Mouse (Mus musculus): Measurements from ENCODE around the gene Rab11fip4. TPM values are rescaled to one million over a fixed set of nuclear protein-coding genes. Genes with fewer than 3 reads are reported as not detected.

The Rab11fip4 gene
- total and polyA plus RNA-seq, 2 experiments from 2014 or later, result 19.9 to 68.3 TPM

DNA sequence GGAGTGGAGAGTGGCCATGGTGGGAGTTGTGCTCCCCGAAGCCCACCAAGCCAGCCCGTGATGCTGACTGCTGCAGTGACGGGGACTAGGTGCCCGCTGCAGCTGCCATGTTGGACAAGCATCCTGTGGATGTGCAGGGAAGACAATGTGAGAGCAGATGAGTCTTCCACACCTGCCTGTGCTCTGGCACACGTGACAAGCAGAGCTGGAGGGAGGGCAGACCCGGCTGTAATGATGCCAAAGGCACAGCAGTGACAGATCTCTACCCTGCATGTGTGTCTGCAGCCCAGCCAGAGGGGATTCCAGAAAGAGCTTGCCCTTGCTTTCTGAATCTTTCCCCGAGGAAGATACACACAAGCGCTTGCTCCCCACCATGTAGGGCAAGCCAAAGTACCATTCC is 27.0 kb downstream of the Rab11fip4 start:
- 84% methylated on average over 8 of the region's 8 CpGs for WGBS
- Histone ChIP-seq H3K4me2 (ENCODE audit: low read depth, low read length, poor library complexity, severe bottlenecking) (no peak overlapping the region), H3K9ac (replicated peaks; ENCODE audit: low read length, poor library complexity, severe bottlenecking) (no peak overlapping the region), H3K9me3 (ENCODE audit: low read length) (no peaks in the 10 kb centered on the region), H3K27me3 (ENCODE audit: insufficient read depth, low read length) (no peaks in the 10 kb centered on the region), H3K27ac (ENCODE audit: low read depth, low read length) (no peak overlapping the region), H3K4me1 (ENCODE audit: insufficient read depth, low read length) (no peaks in the 10 kb centered on the region), H3K36me3 (ENCODE audit: insufficient read depth, low read length) (peaks cover 23% of the 10 kb centered on the region), H3K4me3 (ENCODE audit: low read depth, low read length) (no peak overlapping the region)
- TF ChIP-seq CTCF (IDR thresholded peaks at IDR 0.05), result no peak
- ATAC-seq (ENCODE audit: low FRiP score) (no peak), DNase-seq (ENCODE audit: low spot score) (peak; percentile 33)

DNA sequence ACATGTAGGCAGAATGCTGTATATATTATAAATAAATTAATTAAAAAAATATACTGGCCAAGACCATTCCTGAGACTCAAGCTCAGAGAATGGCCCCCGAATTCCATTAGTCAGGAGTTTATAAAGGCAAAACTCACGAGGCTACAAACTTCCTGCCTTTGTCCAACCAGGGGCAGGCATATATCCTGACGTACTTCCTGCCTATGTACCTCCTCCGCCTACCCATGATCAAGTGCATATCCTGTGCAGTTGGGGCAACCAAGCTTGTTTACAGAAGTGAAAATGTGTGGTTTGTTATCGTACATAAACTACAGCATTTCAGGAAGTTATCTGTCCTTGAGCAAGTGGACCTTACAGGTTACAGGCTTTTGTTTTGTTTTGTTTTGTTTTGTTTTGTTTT is 32.0 kb downstream of the Rab11fip4 start:
- 87% methylated on average over 5 of the region's 5 CpGs for WGBS
- H3K27me3 ChIP-seq (ENCODE audit: insufficient read depth, low read length), result no peaks in the 10 kb centered on the region

GRCm38 (mm10) chr11:79624801-79625302 is 33.8 kb downstream of the Rab11fip4 start:
- peaks cover 31% of the 10 kb centered on the region for H3K36me3 ChIP-seq (ENCODE audit: insufficient read depth, low read length)
- no peaks in the 10 kb centered on the region for H3K4me1 ChIP-seq (ENCODE audit: insufficient read depth, low read length)
- peak; percentile 83 for TF ChIP-seq CTCF (IDR thresholded peaks at IDR 0.05)
- H3K4me3 ChIP-seq (ENCODE audit: low read depth, low read length), result no peak overlapping the region
- 18% methylated on average over 4 of the region's 4 CpGs for WGBS
- no peaks in the 10 kb centered on the region for H3K9me3 ChIP-seq (ENCODE audit: low read length)
- H3K4me2 ChIP-seq (ENCODE audit: low read depth, low read length, poor library complexity, severe bottlenecking), result no peak overlapping the region
- no peak overlapping the region for H3K27ac ChIP-seq (ENCODE audit: low read depth, low read length)
- no peaks in the 10 kb centered on the region for H3K27me3 ChIP-seq (ENCODE audit: insufficient read depth, low read length)
- H3K9ac ChIP-seq (replicated peaks; ENCODE audit: low read length, poor library complexity, severe bottlenecking), result no peak overlapping the region
- DNase-seq (ENCODE audit: low spot score), result peak; percentile 74
- ATAC-seq (ENCODE audit: low FRiP score), result 0 out of 2 replicates have a peak, but pooled peaks have one; percentile 13

More for the DNA sequence above, 32.0 kb downstream of the Rab11fip4 start:
- no peaks in the 10 kb centered on the region for H3K9me3 ChIP-seq (ENCODE audit: low read length)
- no peak for DNase-seq (ENCODE audit: low spot score)
- no peak overlapping the region for H3K4me3 ChIP-seq (ENCODE audit: low read depth, low read length)
- peaks cover 26% of the 10 kb centered on the region for H3K36me3 ChIP-seq (ENCODE audit: insufficient read depth, low read length)
- TF ChIP-seq CTCF (IDR thresholded peaks at IDR 0.05), result no peak
- H3K27ac ChIP-seq (ENCODE audit: low read depth, low read length), result no peak overlapping the region
- H3K4me1 ChIP-seq (ENCODE audit: insufficient read depth, low read length), result no peaks in the 10 kb centered on the region
- H3K4me2 ChIP-seq (ENCODE audit: low read depth, low read length, poor library complexity, severe bottlenecking), result no peak overlapping the region
- H3K9ac ChIP-seq (replicated peaks; ENCODE audit: low read length, poor library complexity, severe bottlenecking), result no peak overlapping the region
- ATAC-seq (ENCODE audit: low FRiP score), result no peak

GRCm38 (mm10) chr11:79628716-79629115 is 37.7 kb downstream of the Rab11fip4 start:
- WGBS, result 77% methylated on average over 3 of the region's 3 CpGs
- DNase-seq (ENCODE audit: low spot score) (no peak), ATAC-seq (ENCODE audit: low FRiP score) (no peak)
- no peaks in the 10 kb centered on the region for H3K9me3 ChIP-seq (ENCODE audit: low read length)
- no peak overlapping the region for H3K4me2 ChIP-seq (ENCODE audit: low read depth, low read length, poor library complexity, severe bottlenecking)
- H3K4me3 ChIP-seq (ENCODE audit: low read depth, low read length), result no peak overlapping the region
- H3K9ac ChIP-seq (replicated peaks; ENCODE audit: low read length, poor library complexity, severe bottlenecking), result no peak overlapping the region
- H3K27me3 ChIP-seq (ENCODE audit: insufficient read depth, low read length), result no peaks in the 10 kb centered on the region
- H3K36me3 ChIP-seq (ENCODE audit: insufficient read depth, low read length), result peaks cover 14% of the 10 kb centered on the region
- no peaks in the 10 kb centered on the region for H3K4me1 ChIP-seq (ENCODE audit: insufficient read depth, low read length)
- peak; percentile 51 for TF ChIP-seq CTCF (IDR thresholded peaks at IDR 0.05)
- H3K27ac ChIP-seq (ENCODE audit: low read depth, low read length), result no peak overlapping the region

DNA sequence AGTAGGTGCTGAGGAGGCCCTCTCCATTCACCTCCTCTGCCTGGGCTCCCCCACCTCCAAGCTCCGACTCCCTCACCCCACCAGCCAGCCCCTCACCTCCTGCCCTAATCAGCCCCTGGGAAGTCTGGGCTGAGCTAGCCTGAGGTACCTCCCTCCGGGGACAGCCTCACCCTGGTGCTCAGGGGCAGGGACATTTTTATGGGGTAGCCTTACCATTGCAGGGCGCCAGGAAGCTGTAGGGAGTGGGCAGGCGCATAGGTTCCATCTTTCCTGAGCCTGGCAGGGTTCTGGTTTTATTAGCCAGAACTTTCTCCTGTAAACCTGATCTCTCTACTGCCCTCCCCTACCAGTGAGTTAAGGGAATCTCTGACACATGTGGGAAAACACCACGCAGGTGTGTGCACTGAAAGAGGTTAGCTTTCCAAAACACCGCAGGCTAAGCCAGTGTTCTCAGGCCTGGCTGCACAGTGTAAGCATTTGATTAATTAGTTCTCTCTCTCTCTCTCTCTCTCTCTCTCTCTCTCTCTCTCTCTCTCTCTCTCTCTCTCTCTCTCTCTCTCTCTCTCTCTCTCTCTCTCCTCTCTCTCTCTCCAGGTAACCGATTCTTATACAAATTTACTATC is 38.9 kb downstream of the Rab11fip4 start:
- H3K27me3 ChIP-seq (ENCODE audit: insufficient read depth, low read length), result no peaks in the 10 kb centered on the region

DNA sequence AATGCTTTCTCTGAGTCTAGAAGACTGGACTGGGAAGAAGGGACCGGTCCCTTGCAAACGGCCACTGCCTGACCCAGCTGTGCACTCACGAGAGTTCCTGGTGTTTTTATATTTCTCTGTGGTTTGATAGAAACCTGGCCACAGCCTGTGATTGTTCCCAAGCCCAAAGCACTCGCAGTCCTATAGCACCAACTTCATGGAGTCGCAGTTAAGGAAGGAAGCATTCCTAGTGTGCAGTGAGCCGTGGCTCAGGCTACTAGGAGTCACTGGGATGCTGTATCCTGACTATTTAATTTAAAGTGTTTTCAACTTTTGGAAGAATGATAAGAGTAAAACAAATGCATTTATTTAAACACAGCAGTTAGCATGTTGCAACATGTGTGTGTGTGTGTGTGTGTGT is 39.5 kb downstream of the Rab11fip4 start:
- DNase-seq (ENCODE audit: low spot score) (no peak), ATAC-seq (ENCODE audit: low FRiP score) (no peak)
- Histone ChIP-seq H3K4me3 (ENCODE audit: low read depth, low read length) (no peak overlapping the region), H3K36me3 (ENCODE audit: insufficient read depth, low read length) (peaks cover 14% of the 10 kb centered on the region), H3K4me1 (ENCODE audit: insufficient read depth, low read length) (no peaks in the 10 kb centered on the region), H3K4me2 (ENCODE audit: low read depth, low read length, poor library complexity, severe bottlenecking) (no peak overlapping the region), H3K27ac (ENCODE audit: low read depth, low read length) (no peak overlapping the region), H3K9ac (replicated peaks; ENCODE audit: low read length, poor library complexity, severe bottlenecking) (no peak overlapping the region), H3K27me3 (ENCODE audit: insufficient read depth, low read length) (no peaks in the 10 kb centered on the region), H3K9me3 (ENCODE audit: low read length) (no peaks in the 10 kb centered on the region)
- no peak for TF ChIP-seq CTCF (IDR thresholded peaks at IDR 0.05)
- WGBS, result 33% methylated on average over 6 of the region's 6 CpGs

More for the DNA sequence above, 38.9 kb downstream of the Rab11fip4 start:
- DNase-seq (ENCODE audit: low spot score) (no peak), ATAC-seq (ENCODE audit: low FRiP score) (no peak)
- TF ChIP-seq CTCF (IDR thresholded peaks at IDR 0.05), result no peak
- WGBS, result 84% methylated on average over 7 of the region's 7 CpGs
- no peak overlapping the region for H3K4me2 ChIP-seq (ENCODE audit: low read depth, low read length, poor library complexity, severe bottlenecking)
- no peak overlapping the region for H3K4me3 ChIP-seq (ENCODE audit: low read depth, low read length)
- H3K9ac ChIP-seq (replicated peaks; ENCODE audit: low read length, poor library complexity, severe bottlenecking), result no peak overlapping the region
- no peak overlapping the region for H3K27ac ChIP-seq (ENCODE audit: low read depth, low read length)
- H3K36me3 ChIP-seq (ENCODE audit: insufficient read depth, low read length), result peaks cover 14% of the 10 kb centered on the region
- no peaks in the 10 kb centered on the region for H3K9me3 ChIP-seq (ENCODE audit: low read length)
- no peaks in the 10 kb centered on the region for H3K4me1 ChIP-seq (ENCODE audit: insufficient read depth, low read length)

Data from midbrain, postnatal 0 days (tissue).